Mouse (Mus musculus) lung, embryonic 16.5 days (tissue): ENCODE results near the gene Dact1. TPM values are rescaled to one million over a fixed set of nuclear protein-coding genes. Genes with fewer than 3 reads are reported as not detected.

Experiments used
- ATAC-seq: fragments of 200-750 bp; cut with Nextera tagmentation; 2 replicates; pipeline ENCODE4 v1.8.0; 2017; ENCODE audit warnings: low read depth, mild to moderate bottlenecking, moderate library complexity
- H3K27ac ChIP-seq: fragments of 300-500 bp; sonication (generic); 2 replicates; pipeline ENCODE4 v1.5.1; 2014; ENCODE audit warnings: mild to moderate bottlenecking, control low read depth, low read length
- H3K27me3 ChIP-seq: fragments of 300-500 bp; sonication (generic); 2 replicates; pipeline ENCODE4 v1.6.1; 2014; ENCODE audit warnings: low read depth, low read length, mixed read lengths; ENCODE audit not compliant: control insufficient read depth, insufficient read depth
- H3K36me3 ChIP-seq: fragments of 300-500 bp; sonication (generic); 2 replicates; pipeline ENCODE4 v1.6.1; 2014; ENCODE audit warnings: low read length; ENCODE audit not compliant: control insufficient read depth, insufficient read depth
- H3K4me1 ChIP-seq: fragments of 300-500 bp; sonication (generic); replicated peaks from 2 replicates; pipeline ENCODE4 v1.6.1; 2014; ENCODE audit warnings: low read length, mixed read lengths; ENCODE audit not compliant: control insufficient read depth, insufficient read depth
- H3K4me2 ChIP-seq: fragments of 300-500 bp; sonication (generic); 2 replicates; pipeline ENCODE4 v1.6.1; 2014; ENCODE audit warnings: low read depth, low read length, control low read depth
- H3K4me3 ChIP-seq: fragments of 300-500 bp; sonication (generic); 2 replicates; pipeline ENCODE4 v1.5.1; 2014; ENCODE audit warnings: mild to moderate bottlenecking, low read length, control low read depth
- H3K9ac ChIP-seq: fragments of 300-500 bp; sonication (generic); 2 replicates; pipeline ENCODE4 v1.6.1; 2014; ENCODE audit warnings: low read length, control low read depth
- H3K9me3 ChIP-seq: fragments of 300-500 bp; sonication (generic); 2 replicates; pipeline ENCODE4 v1.6.1; 2016; ENCODE audit warnings: low read length; ENCODE audit not compliant: control insufficient read depth
- WGBS: fragments of 180-500 bp; shearing (Covaris S2); extraction: QIAGEN DNeasy Blood & Tissue Kit; methylation state at CpG from one replicate; pipeline ENCODE4 v1.1.7; 2014; 5-methylcytosine and 5-hydroxymethylcytosine counted together
- polyA plus RNA-seq: library from polyadenylated mRNA; unstranded; fragments of >200 nt; fragmentation: Nextera tagmentation; extraction: Ambion mirVana; gene quantifications from 2 replicates; pipeline ENCODE4 v1.2.1, GENCODE M21; 2015

The Dact1 gene
- 6.1 and 6.4 TPM in 2 replicates for polyA plus RNA-seq

- Histone ChIP-seq H3K27me3 (no peaks in the 10 kb centered on the region), H3K4me3 (peak within 1 kb of the TSS; percentile 86), H3K9ac (peak within 1 kb of the TSS; percentile 83), H3K4me1 (peaks cover 9% of the 10 kb centered on the region), H3K4me2 (peak within 1 kb of the TSS; percentile 90), H3K27ac (peak within 1 kb of the TSS; percentile 72), H3K36me3 (no peaks in the 10 kb centered on the region; the same call in 1 of the 2 replicates), H3K9me3 (no peaks in the 10 kb centered on the region)
- peak; percentile 86 for ATAC-seq
- under 1% methylated on average over 45 of the region's 76 CpGs for WGBS
These were observed at the start of gene Dact1 for GRCm38 (mm10) chr12:71309581-71310067. TSS of gene Dact1 (plus strand) at chr12:71309884.

DNA sequence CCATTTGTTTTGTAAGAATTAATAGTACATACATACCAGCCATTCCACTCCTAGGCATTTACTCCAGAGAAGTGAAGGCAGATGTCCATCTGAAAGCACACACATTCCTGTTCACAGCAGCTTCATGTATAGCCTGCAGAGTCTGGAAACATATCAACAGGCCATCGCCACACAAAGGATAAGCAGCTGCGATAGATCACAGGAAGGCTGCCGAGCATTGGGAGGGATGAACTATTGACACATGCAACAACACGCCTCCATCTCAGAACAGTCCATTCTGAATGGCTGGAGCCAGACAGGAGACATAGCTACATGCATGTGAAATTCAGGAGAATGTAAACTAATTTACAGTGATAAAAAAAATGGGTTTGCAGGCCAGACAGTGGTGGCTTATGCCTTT is 45.5 kb upstream of the Dact1 start:
- H3K27me3 ChIP-seq, result no peaks in the 10 kb centered on the region
- no peaks in the 10 kb centered on the region for H3K4me1 ChIP-seq
- H3K27ac ChIP-seq, result no peak overlapping the region
- H3K4me3 ChIP-seq, result no peak overlapping the region
- no peak overlapping the region for H3K4me2 ChIP-seq
- ATAC-seq, result peak; percentile 65; the same call in 1 of the 2 replicates
- peaks cover 4% of the 10 kb centered on the region; the same call in 1 of the 2 replicates for H3K9me3 ChIP-seq
- no peaks in the 10 kb centered on the region for H3K36me3 ChIP-seq
- WGBS, result 59% methylated on average over 4 of the region's 4 CpGs
- no peak overlapping the region for H3K9ac ChIP-seq

- Histone ChIP-seq H3K4me1 (no peaks in the 10 kb centered on the region), H3K9ac (no peak overlapping the region), H3K4me2 (no peak overlapping the region), H3K27me3 (no peaks in the 10 kb centered on the region), H3K4me3 (no peak overlapping the region), H3K36me3 (no peaks in the 10 kb centered on the region), H3K27ac (no peak overlapping the region), H3K9me3 (no peaks in the 10 kb centered on the region)
- no peak for ATAC-seq
- WGBS, result 90% methylated on average over 7 of the region's 7 CpGs
These were observed 40.3 kb upstream of the Dact1 start for GRCm38 (mm10) chr12:71269367-71269766.

- no peak overlapping the region for H3K4me3 ChIP-seq
- no peaks in the 10 kb centered on the region for H3K36me3 ChIP-seq
- H3K27ac ChIP-seq, result no peak overlapping the region
- no peak overlapping the region for H3K4me2 ChIP-seq
- no peak overlapping the region for H3K9ac ChIP-seq
- no peaks in the 10 kb centered on the region for H3K9me3 ChIP-seq
- no peaks in the 10 kb centered on the region for H3K27me3 ChIP-seq
- no peak for ATAC-seq
- H3K4me1 ChIP-seq, result no peaks in the 10 kb centered on the region
- 75% methylated on average over 5 of the region's 5 CpGs for WGBS
These were observed 38.6 kb upstream of the Dact1 start for GRCm38 (mm10) chr12:71271131-71271530.

- Histone ChIP-seq H3K9me3 (no peaks in the 10 kb centered on the region), H3K27ac (no peak overlapping the region), H3K4me2 (no peak overlapping the region), H3K36me3 (no peaks in the 10 kb centered on the region), H3K9ac (no peak overlapping the region), H3K4me1 (no peaks in the 10 kb centered on the region), H3K27me3 (no peaks in the 10 kb centered on the region), H3K4me3 (no peak overlapping the region)
- ATAC-seq, result no peak
- WGBS, result 87% methylated on average over 5 of the region's 5 CpGs
These were observed 35.0 kb upstream of the Dact1 start for GRCm38 (mm10) chr12:71274519-71275237.

DNA sequence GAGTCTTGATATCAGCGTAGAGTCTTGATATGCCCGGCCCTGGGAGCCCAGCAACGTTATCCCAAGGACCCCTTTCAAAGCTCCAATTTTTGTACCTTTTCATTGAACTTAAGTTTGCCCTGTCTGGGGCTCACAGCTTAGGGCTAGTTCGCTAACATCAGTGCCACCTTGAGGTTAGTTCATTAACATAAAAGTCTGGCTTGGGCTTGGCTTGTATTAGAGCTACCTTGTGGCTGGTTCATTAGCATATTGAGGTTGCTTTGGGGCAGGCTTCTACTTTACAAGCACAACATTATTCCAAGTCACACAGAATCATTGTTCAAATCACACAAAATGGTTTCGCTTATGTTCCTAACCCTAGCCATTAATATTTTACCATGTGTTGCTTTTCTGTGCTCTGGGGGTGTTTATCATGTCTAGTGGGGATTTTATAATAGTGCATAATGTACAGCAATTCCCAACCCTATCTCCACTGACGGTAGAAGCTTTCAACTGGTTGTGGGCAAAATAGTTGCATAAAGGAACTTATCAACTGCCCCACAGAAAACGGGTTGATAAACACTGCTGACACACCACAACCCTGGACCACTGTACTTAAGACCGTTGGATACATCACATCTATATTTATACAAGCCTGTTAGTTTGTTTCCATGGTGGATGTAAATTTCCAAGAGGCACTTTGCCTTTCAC is 33.6 kb upstream of the Dact1 start:
- no peak for ATAC-seq

GRCm38 (mm10) chr12:71279521-71280262 is 30.0 kb upstream of the Dact1 start:
- Histone ChIP-seq H3K4me1 (no peaks in the 10 kb centered on the region), H3K4me3 (no peak overlapping the region), H3K36me3 (no peaks in the 10 kb centered on the region), H3K27me3 (no peaks in the 10 kb centered on the region), H3K27ac (no peak overlapping the region), H3K4me2 (no peak overlapping the region), H3K9ac (no peak overlapping the region), H3K9me3 (no peaks in the 10 kb centered on the region)
- 76% methylated on average over 12 of the region's 12 CpGs for WGBS
- no peak for ATAC-seq

More for the DNA sequence above, 33.6 kb upstream of the Dact1 start:
- no peak overlapping the region for H3K27ac ChIP-seq
- H3K4me2 ChIP-seq, result no peak overlapping the region
- H3K9ac ChIP-seq, result no peak overlapping the region
- no peaks in the 10 kb centered on the region for H3K27me3 ChIP-seq
- H3K4me3 ChIP-seq, result no peak overlapping the region
- no peaks in the 10 kb centered on the region for H3K4me1 ChIP-seq
- H3K9me3 ChIP-seq, result no peaks in the 10 kb centered on the region
- no peaks in the 10 kb centered on the region for H3K36me3 ChIP-seq
- WGBS, result 73% methylated on average over 8 of the region's 8 CpGs

DNA sequence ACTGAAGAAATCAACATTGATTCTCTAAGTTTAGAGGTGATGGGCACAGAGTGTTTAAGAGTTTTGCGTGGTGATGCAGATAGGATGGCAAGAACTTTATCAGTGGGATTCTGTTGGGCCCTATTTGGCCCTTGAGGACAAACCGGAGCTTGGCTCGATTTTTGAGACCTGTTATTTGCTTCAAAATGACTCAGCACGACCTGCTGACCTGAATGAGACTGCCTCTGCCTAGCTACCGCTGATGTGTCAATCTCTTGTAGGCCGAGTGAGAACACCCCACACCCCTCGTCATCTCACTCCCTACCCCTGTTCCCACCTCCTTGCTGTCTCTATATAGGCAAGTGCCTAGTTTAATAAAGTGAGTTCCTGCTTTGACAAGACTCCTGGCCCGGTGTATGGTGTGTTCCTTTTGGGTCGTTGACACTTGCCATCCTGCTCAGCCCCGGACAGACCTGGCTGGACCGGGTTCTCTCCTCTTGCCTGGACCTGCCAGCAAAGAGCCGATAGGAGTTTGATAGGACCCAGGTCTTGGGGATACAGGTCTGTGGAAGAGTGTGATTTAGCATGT is 28.4 kb upstream of the Dact1 start:
- no peak overlapping the region for H3K4me2 ChIP-seq
- ATAC-seq, result no peak
- no peaks in the 10 kb centered on the region for H3K36me3 ChIP-seq
- H3K27me3 ChIP-seq, result no peaks in the 10 kb centered on the region
- no peaks in the 10 kb centered on the region for H3K9me3 ChIP-seq
- H3K4me1 ChIP-seq, result no peaks in the 10 kb centered on the region
- no peak overlapping the region for H3K27ac ChIP-seq
- no peak overlapping the region for H3K4me3 ChIP-seq
- no peak overlapping the region for H3K9ac ChIP-seq
- WGBS, result 76% methylated on average over 12 of the region's 12 CpGs

DNA sequence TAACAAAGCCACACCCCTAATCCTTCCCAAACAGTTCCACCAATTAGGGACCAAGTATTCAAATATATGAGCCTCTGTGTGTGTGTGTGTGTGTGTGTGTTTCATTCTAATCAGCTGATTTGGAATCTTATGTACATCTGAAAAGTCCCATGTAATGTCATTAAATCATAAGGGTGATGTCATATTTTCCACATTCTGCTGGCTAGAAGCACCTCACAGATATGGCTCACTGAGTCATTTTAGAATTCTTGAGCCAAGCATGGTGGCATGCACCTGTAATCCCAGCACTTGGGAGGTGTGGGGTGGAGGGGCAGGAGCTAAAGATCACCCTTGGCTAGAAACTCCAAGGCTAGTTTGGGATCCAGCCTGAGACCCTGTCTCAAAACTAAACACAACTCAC is 24.3 kb upstream of the Dact1 start:
- ATAC-seq, result no peak

More for the DNA sequence above, 24.3 kb upstream of the Dact1 start:
- Histone ChIP-seq H3K9ac (no peak overlapping the region), H3K4me2 (no peak overlapping the region), H3K4me3 (no peak overlapping the region), H3K27me3 (no peaks in the 10 kb centered on the region), H3K27ac (no peak overlapping the region), H3K36me3 (no peaks in the 10 kb centered on the region), H3K4me1 (no peaks in the 10 kb centered on the region), H3K9me3 (no peaks in the 10 kb centered on the region)
